Mouse (Mus musculus) gastrocnemius, postnatal 14 days (tissue): ENCODE measurements around the gene Etfa. TPM values are rescaled to one million over a fixed set of nuclear protein-coding genes. Genes with fewer than 3 reads are reported as not detected.

Source experiments
- DNase-seq: peaks from one replicate; pipeline ENCODE4 v3.0.0; 2021; ENCODE audit warnings: mixed read lengths
- intact Hi-C: fragments of 180-260 bp; cut with DNase I; formaldehyde crosslinking; loops from one replicate; pipeline ENCODE4 v1.15.1; 2025; ENCODE audit warnings: low total_unique reads
- total RNA-seq, 2 experiments: library from RNA; stranded (reverse); gene quantifications; 2 replicates each; pipeline ENCODE4 v1.2.3; 2021

Gene Etfa
- total RNA-seq, 2 experiments from 2014 or later = 229 to 279 TPM

GRCm38 (mm10) chr9:55538377-55538776, 26.3 kb upstream of the Etfa start, which contains the start of gene Isl2:
Gene Isl2 (plus strand): TSS chr9:55538672.
- no peak for DNase-seq
- intact Hi-C loops = loop anchor here (10.0 kb wide), 2 partner anchors 74 to 386 kb away; no protein-coding TSS in a partner anchor

GRCm38 (mm10) chr9:55535907-55536306, 23.9 kb upstream of the Etfa start:
- intact Hi-C loops = loop anchor here (10.0 kb wide), 2 partner anchors 71 to 389 kb away; no protein-coding TSS in a partner anchor
- peak; percentile 63 for DNase-seq

GRCm38 (mm10) chr9:55525716-55526115, 13.7 kb upstream of the Etfa start:
- no peak for DNase-seq
- intact Hi-C loops = no loop called here

- intact Hi-C loops = no loop called here
- peak; percentile 66 for DNase-seq
Measured at GRCm38 (mm10) chr9:55511521-55511993, 486 bp downstream of the Etfa start.

- no peak for DNase-seq
- intact Hi-C loops = no loop called here
Measured at GRCm38 (mm10) chr9:55510651-55511235, 1.3 kb downstream of the Etfa start.

- DNase-seq = no peak
- intact Hi-C loops = no loop called here
Measured at GRCm38 (mm10) chr9:55509731-55510130, 2.3 kb downstream of the Etfa start.

- DNase-seq = no peak
Measured at GRCm38 (mm10) chr9:55508701-55509100, 3.3 kb downstream of the Etfa start.

GRCm38 (mm10) chr9:55507922-55508321, 4.1 kb downstream of the Etfa start:
- DNase-seq = peak; percentile 24

More at GRCm38 (mm10) chr9:55508701-55509100, 3.3 kb downstream of the Etfa start:
- intact Hi-C loops = no loop called here

GRCm38 (mm10) chr9:55482116-55482515, 29.9 kb downstream of the Etfa start:
- intact Hi-C loops = no loop called here
- DNase-seq = no peak

More at GRCm38 (mm10) chr9:55507922-55508321, 4.1 kb downstream of the Etfa start:
- intact Hi-C loops = no loop called here

GRCm38 (mm10) chr9:55478699-55479098, 33.3 kb downstream of the Etfa start:
- DNase-seq = no peak
- intact Hi-C loops = no loop called here

GRCm38 (mm10) chr9:55476084-55476483, 36.0 kb downstream of the Etfa start:
- no peak for DNase-seq
- intact Hi-C loops = no loop called here

- intact Hi-C loops = loop anchor here (10.0 kb wide), 1 partner anchor 66 kb away; the partner anchor contains the start of gene Isl2
- no peak for DNase-seq
Measured at GRCm38 (mm10) chr9:55468397-55468796, 43.6 kb downstream of the Etfa start.

- DNase-seq = no peak
- intact Hi-C loops = no loop called here
Measured at GRCm38 (mm10) chr9:55453366-55453765, 58.7 kb downstream of the Etfa start.

GRCm38 (mm10) chr9:55452906-55453305, 59.1 kb downstream of the Etfa start:
- intact Hi-C loops = no loop called here
- no peak for DNase-seq

- intact Hi-C loops = no loop called here
- DNase-seq = no peak
Measured at GRCm38 (mm10) chr9:55451426-55451825, 60.6 kb downstream of the Etfa start.

- intact Hi-C loops = no loop called here
- DNase-seq = no peak
Measured at GRCm38 (mm10) chr9:55450035-55450434, 62.0 kb downstream of the Etfa start.

GRCm38 (mm10) chr9:55449108-55449507, 62.9 kb downstream of the Etfa start:
- DNase-seq = no peak

GRCm38 (mm10) chr9:55447509-55447908, 64.5 kb downstream of the Etfa start:
- DNase-seq = no peak
- intact Hi-C loops = no loop called here

More at GRCm38 (mm10) chr9:55449108-55449507, 62.9 kb downstream of the Etfa start:
- intact Hi-C loops = no loop called here

GRCm38 (mm10) chr9:55439206-55439780, 72.8 kb downstream of the Etfa start:
- no peak for DNase-seq
- intact Hi-C loops = no loop called here

- DNase-seq = no peak
- intact Hi-C loops = no loop called here
Measured at GRCm38 (mm10) chr9:55438433-55438832, 73.6 kb downstream of the Etfa start.

- intact Hi-C loops = loop anchor here (5.0 kb wide), 1 partner anchor 98 kb away; no protein-coding TSS in a partner anchor
- no peak for DNase-seq
Measured at GRCm38 (mm10) chr9:55433875-55434274, 78.2 kb downstream of the Etfa start.
